Mouse (Mus musculus): ENCODE data around the gene Pop7. TPM values are rescaled to one million over a fixed set of nuclear protein-coding genes. Genes with fewer than 3 reads are reported as not detected.

Gene Pop7
- total RNA-seq, 2 experiments from 2014 or later: 30.2 to 37.0 TPM

- intact Hi-C loops (cut with DNase I): no loop called here
- DNase-seq (ENCODE audit: low spot score in 2 of 2): no peak
Measured at GRCm38 (mm10) chr5:137529221-137529995, 27.1 kb upstream of the Pop7 start.

- intact Hi-C loops (cut with DNase I): no loop called here
- DNase-seq (ENCODE audit: low spot score in 2 of 2): no peak
Measured at GRCm38 (mm10) chr5:137528247-137528968, 26.1 kb upstream of the Pop7 start.

- intact Hi-C loops (cut with DNase I): no loop called here
- DNase-seq (ENCODE audit: low spot score in 2 of 2): no peak
Measured at GRCm38 (mm10) chr5:137527413-137527812, 25.1 kb upstream of the Pop7 start.

- intact Hi-C loops (cut with DNase I): no loop called here
- peak in 1 of 2 experiments; percentile 62 for DNase-seq (ENCODE audit: low spot score in 2 of 2)
Measured at GRCm38 (mm10) chr5:137526192-137526936, 24.0 kb upstream of the Pop7 start.

DNA sequence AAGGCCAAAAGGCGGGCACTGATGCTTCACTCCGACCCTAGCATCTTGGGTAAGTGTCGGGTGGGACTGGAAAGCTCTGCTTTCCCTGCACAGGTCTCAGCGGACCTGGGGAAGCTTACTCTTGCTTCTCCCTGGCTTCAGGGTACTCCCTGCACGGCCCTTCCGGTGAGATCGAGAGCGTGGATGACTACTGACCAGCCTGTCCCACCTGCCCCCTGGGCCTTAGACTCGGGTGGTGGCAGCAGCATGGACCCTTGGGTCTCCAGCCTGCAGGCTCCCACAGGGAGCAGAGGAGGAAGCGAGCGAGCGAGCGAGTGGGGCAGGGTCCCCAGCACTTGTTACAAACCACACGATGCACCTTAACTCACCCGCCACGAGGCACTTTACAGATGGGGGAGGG lies 23.2 kb upstream of the Pop7 start:
- DNase-seq (ENCODE audit: low spot score in 2 of 2): no peak
- intact Hi-C loops (cut with DNase I): no loop called here

DNA sequence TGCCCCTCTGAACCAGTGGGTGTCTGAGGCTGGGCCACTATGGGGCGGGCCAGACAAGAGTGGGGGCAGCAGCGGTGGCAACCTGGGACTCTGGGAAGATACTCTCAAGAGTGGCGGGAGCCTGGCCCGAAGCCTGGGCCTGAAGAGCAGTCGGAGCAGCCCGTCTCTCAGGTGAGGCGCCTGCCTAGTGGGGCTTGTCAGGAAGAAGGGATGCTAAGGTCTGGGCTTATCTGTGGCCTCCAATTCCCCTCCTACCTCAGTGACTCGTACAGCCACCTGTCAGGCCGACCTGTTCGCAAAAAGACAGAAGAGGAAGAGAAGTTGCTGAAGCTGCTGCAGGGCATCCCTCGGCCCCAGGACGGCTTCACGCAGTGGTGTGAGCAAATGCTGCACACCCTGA lies 22.4 kb upstream of the Pop7 start:
- DNase-seq (ENCODE audit: low spot score in 2 of 2): no peak
- intact Hi-C loops (cut with DNase I): no loop called here

GRCm38 (mm10) chr5:137524251-137524515 lies 21.9 kb upstream of the Pop7 start:
- intact Hi-C loops (cut with DNase I): no loop called here
- DNase-seq (ENCODE audit: low spot score in 2 of 2): no peak

DNA sequence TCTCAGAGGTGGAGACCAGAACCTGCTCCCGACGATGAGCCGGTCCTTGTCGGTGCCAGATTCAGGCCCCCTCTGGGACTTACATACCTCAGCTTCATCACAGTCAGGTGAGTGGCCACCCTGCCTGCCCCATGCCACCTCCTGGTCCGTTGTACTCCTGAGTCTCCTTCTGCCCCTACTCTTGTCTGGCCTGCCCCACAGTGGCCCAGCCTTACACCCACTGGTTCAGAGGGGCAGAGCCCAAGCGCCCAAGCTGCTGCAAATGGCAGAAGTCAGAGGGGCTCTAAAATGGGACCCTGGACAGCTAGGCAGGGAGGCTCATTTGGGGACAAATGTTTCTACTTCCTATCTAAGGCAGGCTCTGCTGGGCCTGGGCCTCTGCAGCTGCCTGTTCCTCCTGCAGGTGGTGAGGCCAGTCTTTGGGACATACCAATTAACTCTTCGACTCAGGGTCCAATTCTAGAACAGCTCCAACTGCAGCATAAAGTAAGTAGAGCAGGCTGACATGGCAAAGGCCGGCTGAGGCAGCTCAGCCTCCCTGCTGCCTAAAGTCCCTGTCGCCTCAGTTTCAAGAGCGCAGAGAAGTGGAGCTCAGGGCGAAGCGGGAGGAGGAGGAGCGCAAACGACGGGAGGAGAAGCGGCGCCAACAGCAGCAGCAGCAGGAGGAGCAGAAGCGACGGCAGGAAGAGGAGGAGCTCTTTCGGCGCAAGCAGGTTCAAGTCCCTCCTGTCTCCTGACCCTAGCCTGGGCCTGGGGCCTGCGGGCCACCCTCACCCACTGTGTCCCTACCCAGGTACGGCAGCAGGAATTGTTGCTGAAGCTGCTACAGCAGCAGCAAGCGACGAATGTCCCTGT lies 21.3 kb upstream of the Pop7 start:
- intact Hi-C loops (cut with DNase I): no loop called here
- no peak for DNase-seq (ENCODE audit: low spot score in 2 of 2)

GRCm38 (mm10) chr5:137522711-137523110 lies 20.4 kb upstream of the Pop7 start:
- intact Hi-C loops (cut with DNase I): no loop called here
- DNase-seq (ENCODE audit: low spot score in 2 of 2): no peak

- intact Hi-C loops (cut with DNase I): no loop called here
- no peak for DNase-seq (ENCODE audit: low spot score in 2 of 2)
Measured at GRCm38 (mm10) chr5:137521861-137522260, 19.5 kb upstream of the Pop7 start.

DNA sequence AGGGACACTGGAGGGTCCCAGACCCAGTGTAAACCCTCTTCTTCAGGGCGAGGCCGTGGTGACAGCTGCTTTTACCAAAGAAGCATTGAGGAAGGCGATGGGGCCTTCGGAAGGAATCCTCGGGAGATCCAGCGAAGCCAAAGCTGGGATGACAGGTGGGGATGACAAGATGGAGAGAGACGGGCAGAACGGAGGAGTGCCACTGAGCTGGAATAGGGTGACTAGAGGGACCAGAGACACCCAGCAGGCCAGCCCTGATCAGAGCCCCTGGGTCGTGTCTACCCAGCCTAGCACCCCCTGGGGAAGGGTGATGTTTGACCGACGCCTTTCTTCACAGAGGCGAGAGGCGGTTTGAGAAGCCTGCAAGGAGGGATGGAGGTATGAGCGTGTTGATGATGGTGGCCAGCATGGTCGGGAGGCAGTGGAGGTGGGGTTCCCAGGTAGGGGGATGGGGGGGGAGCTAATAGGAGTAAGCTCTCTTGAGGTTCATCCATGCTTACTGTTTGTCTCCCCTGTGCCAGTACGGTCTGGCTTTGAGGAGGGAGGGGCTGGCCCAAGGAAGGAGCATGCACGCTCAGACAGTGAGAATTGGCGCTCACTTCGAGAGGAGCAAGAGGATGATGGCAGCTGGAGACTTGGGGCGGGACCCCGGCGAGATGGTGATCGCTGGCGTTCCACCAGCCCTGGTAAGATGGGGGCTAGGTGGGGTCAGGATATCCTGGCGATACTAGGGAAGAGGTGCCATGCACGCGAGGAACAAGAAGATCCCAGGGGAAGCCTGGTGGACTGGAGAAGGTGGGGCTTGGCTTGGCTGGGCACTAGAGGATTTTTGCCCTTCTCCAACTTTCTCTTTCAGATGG lies 17.6 kb upstream of the Pop7 start:
- DNase-seq (ENCODE audit: low spot score in 2 of 2): no peak
- intact Hi-C loops (cut with DNase I): no loop called here

DNA sequence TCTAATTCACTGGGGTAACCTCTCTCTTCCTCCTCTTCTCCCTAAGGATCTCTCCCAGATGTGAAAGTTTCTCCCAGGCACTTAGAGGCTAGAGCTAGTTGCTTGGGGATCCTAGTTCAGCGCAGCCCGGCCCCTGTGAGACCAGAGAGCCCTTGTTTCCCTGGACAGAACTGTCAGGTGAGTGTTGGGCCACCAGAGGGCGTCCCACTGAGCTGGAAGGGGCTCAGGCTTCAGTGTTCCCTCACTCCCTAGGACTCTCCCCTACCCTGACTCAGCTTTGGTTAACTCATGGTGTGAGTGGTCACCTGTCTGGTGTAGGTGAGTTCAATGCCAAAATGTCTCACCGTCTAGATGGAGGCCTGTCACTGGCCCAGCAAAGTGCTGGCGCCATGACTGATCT lies 16.1 kb upstream of the Pop7 start, which contains the start of gene Gigyf1:
TSS of gene Gigyf1 (plus strand) at position 113 of the 400 bp plus-strand sequence.
- no peak for DNase-seq (ENCODE audit: low spot score in 2 of 2)
- intact Hi-C loops (cut with DNase I): no loop called here

GRCm38 (mm10) chr5:137514811-137515210 lies 12.5 kb upstream of the Pop7 start:
- intact Hi-C loops (cut with DNase I): loop anchor here (5.0 kb wide), 2 partner anchors 67 to 132 kb away; partner anchors contain the start of gene Irs3

GRCm38 (mm10) chr5:137513951-137514721 lies 11.8 kb upstream of the Pop7 start:
- no peak for DNase-seq (ENCODE audit: low spot score in 2 of 2)
- intact Hi-C loops (cut with DNase I): loop anchor here (5.0 kb wide), 2 partner anchors 68 to 133 kb away; partner anchors contain the start of gene Irs3

More at GRCm38 (mm10) chr5:137514811-137515210, 12.5 kb upstream of the Pop7 start:
- no peak for DNase-seq (ENCODE audit: low spot score in 2 of 2)

DNA sequence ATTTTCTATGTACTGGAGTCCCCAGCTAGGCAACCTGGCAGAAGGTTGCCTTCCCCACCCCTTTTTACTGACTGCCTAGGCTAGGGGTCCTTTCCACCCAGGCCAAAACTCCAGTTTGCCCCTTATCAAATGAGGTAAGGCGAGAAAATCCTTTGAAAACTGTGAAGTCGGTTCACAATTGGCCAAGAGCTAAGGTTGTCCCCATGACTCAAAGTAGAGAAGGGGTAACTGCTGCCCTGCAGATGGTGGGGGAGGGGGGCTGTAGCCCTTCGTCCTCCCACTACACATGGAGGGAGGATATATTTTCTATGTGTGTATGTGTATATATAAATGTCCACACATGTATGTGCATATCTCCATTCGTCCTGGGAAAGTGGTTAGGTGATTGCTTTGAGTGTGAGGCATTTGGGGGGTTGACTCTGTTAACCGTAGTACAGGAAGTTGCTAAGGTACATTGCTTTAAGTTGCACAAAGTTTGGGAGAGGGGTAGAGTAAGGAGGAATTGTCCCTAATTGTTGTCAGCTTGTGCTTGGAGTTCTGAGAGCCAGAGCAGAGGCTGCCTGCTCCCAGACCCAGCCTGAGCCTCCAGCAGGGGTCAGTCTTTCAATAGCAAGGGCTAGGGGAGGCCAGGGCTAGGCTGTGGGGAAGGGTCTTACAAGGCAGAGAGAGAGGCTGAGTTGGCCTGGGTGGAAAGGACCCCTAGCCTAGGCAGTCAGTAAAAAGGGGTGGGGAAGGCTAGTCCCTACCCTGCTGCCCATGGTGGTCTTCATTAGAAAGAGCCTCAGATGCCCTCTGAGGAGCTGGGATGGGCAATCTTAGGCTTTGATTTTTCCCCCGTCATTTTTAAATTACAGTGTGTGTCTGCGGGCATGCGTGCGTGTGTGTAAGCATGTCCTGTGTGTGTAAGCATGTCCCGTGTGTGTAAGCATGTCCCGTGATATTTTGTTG lies 10.8 kb upstream of the Pop7 start:
- DNase-seq (ENCODE audit: low spot score in 2 of 2): no peak
- intact Hi-C loops (cut with DNase I): loop anchor here (5.0 kb wide), 2 partner anchors 69 to 134 kb away; partner anchors contain the start of gene Irs3

- intact Hi-C loops (cut with DNase I): loop anchor here (2.0 to 5.0 kb wide), 3 partner anchors 21 to 136 kb away; partner anchors contain the start of genes Epo, Gnb2 and Irs3
- no peak for DNase-seq (ENCODE audit: low spot score in 2 of 2)
Measured at GRCm38 (mm10) chr5:137511706-137512105, 9.4 kb upstream of the Pop7 start.

Measured in left cerebral cortex, postnatal 25 days (tissue).